In genomic region chr12:116414941-116415340, GRCm38 (mm10) we compare ENCODE assay signal across 32 mouse cellular contexts.
"Had no signal": no experiment of that assay in that cellular context is flagged by ENCODE, and none has a peak within 500 bp of the region (broad histone marks: within the 10 kb centered on the region; RNA-seq: fewer than 3 reads in every experiment).

No protein-coding gene starts in this region.

- ATAC-seq: liver, embryonic 12.5 days; liver, postnatal 0 days; lung, postnatal 0 days; midbrain, embryonic 13.5 days; midbrain, embryonic 15.5 days; midbrain, embryonic 16.5 days had no signal

- H3K27me3 ChIP-seq: limb, embryonic 12.5 days; limb, embryonic 13.5 days; limb, embryonic 15.5 days; liver, embryonic 12.5 days; liver, embryonic 13.5 days; liver, embryonic 15.5 days; lung, embryonic 15.5 days; megakaryocyte, embryonic 14.5 days; midbrain, embryonic 12.5 days; midbrain, embryonic 13.5 days; midbrain, embryonic 15.5 days; neural tube, embryonic 12.5 days; neural tube, embryonic 13.5 days had no signal

- H3K9ac ChIP-seq: limb, embryonic 12.5 days; limb, embryonic 13.5 days; limb, embryonic 15.5 days; liver, embryonic 12.5 days; liver, embryonic 13.5 days; liver, embryonic 14.5 days; liver, embryonic 15.5 days; liver, postnatal 0 days; lung, embryonic 14.5 days; lung, embryonic 15.5 days; midbrain, embryonic 12.5 days; midbrain, embryonic 13.5 days; midbrain, embryonic 15.5 days; neural tube, embryonic 12.5 days; neural tube, embryonic 13.5 days had no signal

- H3K4me1 ChIP-seq: limb, embryonic 10.5 days; limb, embryonic 12.5 days; limb, embryonic 13.5 days; limb, embryonic 15.5 days; liver, embryonic 13.5 days; lung, embryonic 15.5 days; midbrain, embryonic 10.5 days; midbrain, embryonic 12.5 days; midbrain, embryonic 13.5 days; midbrain, embryonic 15.5 days; neural tube, embryonic 12.5 days; neural tube, embryonic 13.5 days had no signal

- H3K4me3 ChIP-seq: limb, embryonic 10.5 days; limb, embryonic 12.5 days; limb, embryonic 13.5 days; limb, embryonic 15.5 days; liver, embryonic 12.5 days; liver, embryonic 13.5 days; liver, embryonic 15.5 days; lung, embryonic 15.5 days; megakaryocyte, embryonic 14.5 days; midbrain, embryonic 10.5 days; midbrain, embryonic 12.5 days; midbrain, embryonic 13.5 days; midbrain, embryonic 15.5 days; myocyte; neural tube, embryonic 12.5 days; neural tube, embryonic 13.5 days had no signal

- H3K4me2 ChIP-seq: limb, embryonic 12.5 days; limb, embryonic 13.5 days; limb, embryonic 15.5 days; liver, embryonic 11.5 days; liver, embryonic 12.5 days; liver, embryonic 13.5 days; liver, embryonic 15.5 days; lung, embryonic 14.5 days; lung, embryonic 15.5 days; midbrain, embryonic 11.5 days; midbrain, embryonic 12.5 days; midbrain, embryonic 13.5 days; midbrain, embryonic 15.5 days; neural tube, embryonic 12.5 days; neural tube, embryonic 13.5 days had no signal

- DNase-seq: left cerebral cortex, postnatal 4 days; liver; liver, embryonic 13.5 days; liver, postnatal 0 days; lung, adult 18-20 months; lung, embryonic 14.5 days; lung, postnatal 10 days; lung, postnatal 14 days; lung, postnatal 36 days; lung, postnatal 4 days; midbrain, embryonic 14.5 days had no signal

- H3K36me3 ChIP-seq: midbrain, embryonic 15.5 days had no signal

- H3K27ac ChIP-seq: limb, embryonic 10.5 days; limb, embryonic 12.5 days; limb, embryonic 13.5 days; limb, embryonic 15.5 days; liver, embryonic 12.5 days; liver, embryonic 13.5 days; liver, embryonic 14.5 days; liver, embryonic 15.5 days; lung, embryonic 15.5 days; macrophage; midbrain, embryonic 10.5 days; midbrain, embryonic 12.5 days; midbrain, embryonic 13.5 days; midbrain, embryonic 15.5 days; neural tube, embryonic 12.5 days; neural tube, embryonic 13.5 days had no signal

- H3K9me3 ChIP-seq: limb, embryonic 10.5 days; limb, embryonic 12.5 days; limb, embryonic 13.5 days; limb, embryonic 15.5 days; liver, embryonic 12.5 days; liver, embryonic 13.5 days; liver, embryonic 15.5 days; lung, embryonic 15.5 days; megakaryocyte, embryonic 14.5 days; midbrain, embryonic 10.5 days; midbrain, embryonic 12.5 days; midbrain, embryonic 13.5 days; midbrain, embryonic 15.5 days; neural tube, embryonic 12.5 days; neural tube, embryonic 13.5 days had no signal
